Mouse (Mus musculus) myocyte (in vitro differentiated cells): ENCODE measurements around the gene Ndufb6. TPM values are rescaled to one million over a fixed set of nuclear protein-coding genes. Genes with fewer than 3 reads are reported as not detected.

Experiments used
- H3K27me3 ChIP-seq: one replicate; pipeline ENCODE4 v1.6.1; 2011; ENCODE audit not compliant: control insufficient read depth, insufficient read depth, insufficient read length
- H3K36me3 ChIP-seq: one replicate; pipeline ENCODE4 v1.6.1; 2011; ENCODE audit not compliant: control insufficient read depth, insufficient read depth
- H3K4me2 ChIP-seq: one replicate; pipeline ENCODE4 v1.6.1; 2011; ENCODE audit warnings: low read depth, control low read depth
- H3K4me3 ChIP-seq: one replicate; pipeline ENCODE4 v1.5.1; 2011; ENCODE audit warnings: mild to moderate bottlenecking, control low read depth, moderate library complexity
- H3K79me2 ChIP-seq: one replicate; pipeline ENCODE4 v1.6.1; 2011; ENCODE audit not compliant: control insufficient read depth, insufficient read depth
- H3ac ChIP-seq: one replicate; pipeline ENCODE4 v1.6.1; 2011; ENCODE audit not compliant: control insufficient read depth, insufficient read length
- CEBPB ChIP-seq: IDR thresholded peaks from 2 replicates; pipeline ENCODE4 v1.6.1; 2011; ENCODE audit warnings: mild to moderate bottlenecking, moderate library complexity; ENCODE audit not compliant: poor library complexity, insufficient read depth, severe bottlenecking
- E2F4 ChIP-seq: IDR thresholded peaks from one replicate; pipeline ENCODE4 v1.6.1; 2011; ENCODE audit warnings: mild to moderate bottlenecking, control low read depth, moderate library complexity; ENCODE audit not compliant: insufficient read depth
- MAX ChIP-seq: IDR thresholded peaks from one replicate; pipeline ENCODE4 v1.6.1; 2011; ENCODE audit warnings: low read depth, mild to moderate bottlenecking, control low read depth
- MYOD1 ChIP-seq, 3 experiments: IDR thresholded peaks; one replicate each; pipeline ENCODE4 v1.6.1; 2011; ENCODE audit warnings: control low read depth in 2 of 3, low read depth in 2 of 3, mild to moderate bottlenecking in 2 of 3, moderate library complexity in 1 of 3; ENCODE audit not compliant: insufficient read length in 2 of 3, control insufficient read depth in 1 of 3
- MYOG ChIP-seq, 3 experiments: IDR thresholded peaks; one replicate each; pipeline ENCODE4 v1.6.1; 2011; ENCODE audit warnings: control low read depth in 2 of 3, low read depth in 2 of 3, mild to moderate bottlenecking in 2 of 3; ENCODE audit not compliant: insufficient read length in 2 of 3, control insufficient read depth in 1 of 3, insufficient read depth in 1 of 3
- POLR2A ChIP-seq: IDR thresholded peaks from one replicate; pipeline ENCODE4 v1.6.1; 2011; ENCODE audit warnings: low read depth, mild to moderate bottlenecking, control low read depth, moderate library complexity; ENCODE audit not compliant: insufficient read length
- POLR2AphosphoS2 ChIP-seq: IDR thresholded peaks from one replicate; pipeline ENCODE4 v1.6.1; 2011; ENCODE audit warnings: low read depth, control low read depth; ENCODE audit not compliant: insufficient read length
- REST ChIP-seq: IDR thresholded peaks from one replicate; pipeline ENCODE4 v1.6.1; 2011; ENCODE audit warnings: mild to moderate bottlenecking, control low read depth, moderate library complexity; ENCODE audit not compliant: insufficient read depth, insufficient read length
- SRF ChIP-seq: IDR thresholded peaks from one replicate; pipeline ENCODE4 v1.6.1; 2011; ENCODE audit warnings: low read depth; ENCODE audit not compliant: control insufficient read depth, insufficient read length
- TCF12 ChIP-seq: IDR thresholded peaks from one replicate; pipeline ENCODE4 v1.6.1; 2011; ENCODE audit warnings: mild to moderate bottlenecking, control low read depth; ENCODE audit not compliant: poor library complexity, insufficient read depth, severe bottlenecking
- TCF3 ChIP-seq: IDR thresholded peaks from one replicate; pipeline ENCODE4 v1.6.1; 2011; ENCODE audit warnings: low read depth, control low read depth; ENCODE audit not compliant: insufficient read length
- USF1 ChIP-seq: IDR thresholded peaks from one replicate; pipeline ENCODE4 v1.6.1; 2011; ENCODE audit warnings: low read depth, mild to moderate bottlenecking, control low read depth, moderate library complexity
- polyA plus RNA-seq: library from polyadenylated mRNA; unstranded; fragments of >200 nt; fragmentation: generic; extraction: Trizol; gene quantifications from one replicate; pipeline ENCODE4 v1.2.1, GENCODE M21; 2012; ENCODE audit warnings: missing spikeins

Gene Ndufb6
- polyA plus RNA-seq, 1 experiment, result 309 TPM

DNA sequence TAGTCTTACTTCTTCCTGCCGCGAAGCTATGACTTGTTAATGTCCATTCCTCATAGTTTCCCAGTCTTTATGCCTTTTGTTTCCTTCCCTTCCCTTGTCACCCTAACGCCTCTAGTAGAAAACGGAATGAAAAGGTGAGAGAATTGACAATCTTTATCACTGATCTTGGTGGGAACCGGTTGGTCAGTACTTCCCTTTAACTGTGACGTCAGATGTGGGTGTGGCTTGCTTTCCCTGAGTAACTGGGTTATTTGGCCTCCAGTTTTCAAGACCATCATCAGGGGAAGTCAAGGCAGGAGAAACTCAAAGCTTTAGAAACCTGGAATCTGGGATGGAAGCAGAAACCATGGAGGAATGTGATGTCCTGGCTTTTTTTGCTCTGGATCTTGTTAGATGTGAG, 37.3 kb downstream of the Ndufb6 start:
- no peak overlapping the region for H3K4me2 ChIP-seq
- no peaks in the 10 kb centered on the region for H3K79me2 ChIP-seq
- H3ac ChIP-seq, result no peak overlapping the region
- no peaks in the 10 kb centered on the region for H3K36me3 ChIP-seq
- TF ChIP-seq MAX (no peak), USF1 (no peak), TCF12 (no peak), POLR2AphosphoS2 (no peak), MYOG (IDR thresholded peaks at IDR 0.05; ENCODE audit: control insufficient read depth in 1 of 3, insufficient read depth in 1 of 3, insufficient read length in 2 of 3, low read depth in 2 of 3) (no peak), TCF3 (no peak), CEBPB (no peak), REST (no peak), MYOD1 (IDR thresholded peaks at IDR 0.05; ENCODE audit: control insufficient read depth in 1 of 3, insufficient read length in 2 of 3, low read depth in 2 of 3) (no peak), SRF (no peak), E2F4 (no peak)
- no peak overlapping the region for H3K4me3 ChIP-seq
- no peaks in the 10 kb centered on the region for H3K27me3 ChIP-seq

- Histone ChIP-seq H3K27me3 (no peaks in the 10 kb centered on the region), H3K36me3 (no peaks in the 10 kb centered on the region), H3ac (no peak overlapping the region), H3K4me2 (peak overlapping the region; percentile 76), H3K79me2 (no peaks in the 10 kb centered on the region), H3K4me3 (peak overlapping the region; percentile 66)
- TF ChIP-seq TCF3 (no peak), USF1 (no peak), TCF12 (no peak), POLR2A (no peak), MYOG (IDR thresholded peaks at IDR 0.05; ENCODE audit: control insufficient read depth in 1 of 3, insufficient read depth in 1 of 3, insufficient read length in 2 of 3, low read depth in 2 of 3) (no peak), POLR2AphosphoS2 (no peak), E2F4 (no peak), REST (no peak), SRF (no peak), MAX (no peak), MYOD1 (IDR thresholded peaks at IDR 0.05; ENCODE audit: control insufficient read depth in 1 of 3, insufficient read length in 2 of 3, low read depth in 2 of 3) (no peak), CEBPB (no peak)
Measured at GRCm38 (mm10) chr4:40240272-40240744, 38.9 kb downstream of the Ndufb6 start.

DNA sequence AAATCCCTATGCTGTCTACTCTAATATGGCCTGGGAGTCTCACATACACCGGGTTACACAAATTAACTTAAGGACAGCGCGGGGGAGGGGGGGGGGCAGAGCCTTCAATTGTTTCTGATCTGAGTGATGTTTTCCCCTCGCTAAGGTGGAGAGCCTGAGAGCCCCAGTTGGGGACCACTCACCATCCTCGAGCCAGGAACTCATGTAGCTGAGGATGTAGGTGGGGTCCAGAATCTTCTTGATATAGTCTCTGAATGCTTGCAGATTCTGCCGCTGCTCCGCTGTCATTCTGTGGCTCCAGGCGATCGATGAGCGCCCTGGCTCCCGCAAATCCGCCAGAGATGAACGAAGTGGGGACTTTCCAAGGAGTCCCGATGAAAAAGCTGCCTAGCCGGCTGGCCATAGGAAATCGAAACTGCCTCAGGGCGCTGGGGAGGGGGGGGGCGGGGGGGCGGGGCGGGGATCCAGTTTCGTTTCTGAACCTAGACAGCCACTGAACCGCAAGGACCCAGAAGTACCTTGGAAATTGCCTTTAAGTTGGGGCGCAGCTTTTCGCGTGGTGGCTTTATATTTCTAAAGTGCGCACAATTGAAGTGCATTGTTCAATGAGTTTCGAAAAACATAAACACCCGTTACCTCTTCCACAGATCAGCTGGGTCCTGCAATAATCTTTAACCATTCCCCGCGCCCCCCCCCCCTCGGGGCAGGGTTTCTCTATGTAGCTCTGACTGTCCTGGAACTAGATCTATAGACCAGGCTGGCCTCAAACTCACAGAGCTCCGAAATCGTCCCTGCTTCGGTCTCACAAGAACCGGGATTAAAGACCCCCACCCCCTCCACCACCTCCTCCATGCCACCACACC, 39.6 kb downstream of the Ndufb6 start, which contains the start of gene Ddx58:
Gene Ddx58 (minus strand): TSS at position 420 of the 863 bp plus-strand sequence.
- TF ChIP-seq SRF, result no peak
- TF ChIP-seq CEBPB, result no peak
- TF ChIP-seq TCF12, result no peak
- TF ChIP-seq POLR2A, result no peak
- no peak for TF ChIP-seq POLR2AphosphoS2
- TF ChIP-seq MYOD1 (IDR thresholded peaks at IDR 0.05; ENCODE audit: control insufficient read depth in 1 of 3, insufficient read length in 2 of 3, low read depth in 2 of 3), result no peak
- no peak for TF ChIP-seq E2F4
- TF ChIP-seq MAX, result no peak
- TF ChIP-seq TCF3, result no peak
- no peak for TF ChIP-seq USF1
- no peak for TF ChIP-seq REST
- TF ChIP-seq MYOG (IDR thresholded peaks at IDR 0.05; ENCODE audit: control insufficient read depth in 1 of 3, insufficient read depth in 1 of 3, insufficient read length in 2 of 3, low read depth in 2 of 3), result no peak
- Histone ChIP-seq H3K4me3 (peak within 1 kb of the TSS; percentile 66), H3ac (no peak within 1 kb of the TSS), H3K27me3 (no peaks in the 10 kb centered on the region), H3K79me2 (no peaks in the 10 kb centered on the region), H3K36me3 (no peaks in the 10 kb centered on the region), H3K4me2 (peak within 1 kb of the TSS; percentile 76)

DNA sequence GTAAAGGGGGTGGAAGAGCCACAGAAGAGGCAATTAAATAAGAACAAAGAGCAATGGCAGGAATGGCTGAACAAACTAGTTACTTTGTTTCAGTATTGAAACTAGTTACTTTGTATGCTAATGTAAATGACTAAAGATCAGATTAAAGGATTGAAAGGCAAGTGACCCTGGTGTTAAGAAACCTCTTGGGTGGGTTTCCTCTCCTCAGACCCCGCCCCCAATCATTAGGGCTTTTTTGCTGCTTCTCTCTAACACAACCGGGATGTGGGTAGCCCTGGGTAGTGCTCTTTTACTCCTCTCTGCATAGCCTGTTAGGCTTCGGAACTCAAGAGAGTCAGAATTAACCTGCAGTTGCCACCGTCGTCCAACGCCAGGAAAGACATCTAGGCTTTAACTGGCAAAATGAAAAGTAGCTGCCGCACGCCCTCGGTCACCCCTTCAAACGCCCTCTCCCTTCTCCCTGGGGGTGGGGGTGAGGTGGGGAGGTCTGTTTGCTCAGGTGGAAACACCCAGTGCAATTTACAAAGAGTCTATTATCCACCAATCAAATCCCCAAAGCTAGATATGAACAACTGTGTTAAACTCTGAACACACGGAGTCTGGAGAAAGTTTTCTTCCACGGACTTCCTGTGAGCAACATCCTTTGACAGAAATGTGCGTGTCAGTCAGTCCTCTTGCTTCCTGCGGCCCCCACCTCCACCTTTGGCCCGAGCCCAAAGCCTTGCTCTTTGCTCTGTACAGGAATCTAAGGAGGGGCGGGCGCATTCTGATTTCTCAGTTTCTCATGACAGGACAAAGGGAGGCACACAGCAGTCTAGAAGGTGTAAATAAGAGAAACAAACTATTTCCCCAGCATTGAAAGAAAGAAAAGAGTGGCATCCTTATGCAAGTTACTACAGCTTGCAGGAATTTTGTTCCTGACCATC, 40.5 kb downstream of the Ndufb6 start:
- no peak for TF ChIP-seq POLR2A
- H3ac ChIP-seq, result no peak overlapping the region

More for the DNA sequence above, 40.5 kb downstream of the Ndufb6 start:
- Histone ChIP-seq H3K4me3 (peak overlapping the region; percentile 66), H3K79me2 (no peaks in the 10 kb centered on the region), H3K27me3 (no peaks in the 10 kb centered on the region), H3K4me2 (peak overlapping the region; percentile 76), H3K36me3 (no peaks in the 10 kb centered on the region)
